Mouse (Mus musculus) c-Kit-positive CD71-positive TER-119-negative erythroid progenitor cells, embryonic 14.5 days (primary cell): ENCODE results near the gene Xlr3c.
"Not testable (repeated sequence)": the region's sequence is repeated elsewhere in the genome, so short reads cannot be mapped to it uniquely, and the experiment has no call there.

ENCODE experiments used
- DNase-seq: peaks from one replicate; pipeline ENCODE4 v3.0.0-alpha.2; 2013; ENCODE audit warnings: low read depth

Gene Xlr3c

GRCm38 (mm10) chrX:73265270-73265669 lies at the start of gene Xlr3c:
TSS of gene Xlr3c (minus strand) at chrX:73265390.
- not testable (repeated sequence) for DNase-seq

GRCm38 (mm10) chrX:73312522-73312921 lies 47.3 kb upstream of the Xlr3c start:
- DNase-seq: peak; percentile 9

GRCm38 (mm10) chrX:73295745-73296144 lies 30.6 kb upstream of the Xlr3c start:
- not testable (repeated sequence) for DNase-seq

GRCm38 (mm10) chrX:73292876-73293275 lies 27.7 kb upstream of the Xlr3c start, which contains the start of the genes Xlr5a and Xlr5c:
TSS of gene Xlr5a (minus strand) at chrX:73292976.
TSS of gene Xlr5c (minus strand) at chrX:73292976.
- DNase-seq: not testable (repeated sequence)

GRCm38 (mm10) chrX:73262428-73262827 lies 2.8 kb downstream of the Xlr3c start:
- DNase-seq: not testable (repeated sequence)

GRCm38 (mm10) chrX:73242821-73243325 lies 22.3 kb downstream of the Xlr3c start, which contains the start of gene Xlr4c:
TSS of gene Xlr4c (minus strand) at chrX:73243130.
- DNase-seq: not testable (repeated sequence)

- DNase-seq: peak; percentile 3
These were observed 35.9 kb downstream of the Xlr3c start for GRCm38 (mm10) chrX:73229288-73229687.

- peak; percentile 10 for DNase-seq
These were observed 36.5 kb downstream of the Xlr3c start for GRCm38 (mm10) chrX:73228606-73229214.

GRCm38 (mm10) chrX:73227914-73228605 lies 37.1 kb downstream of the Xlr3c start, which contains the start of gene F8a:
TSS of gene F8a (plus strand) at chrX:73228291.
- peak; percentile 50 for DNase-seq

GRCm38 (mm10) chrX:73225365-73225764 lies 39.8 kb downstream of the Xlr3c start:
- DNase-seq: no peak

GRCm38 (mm10) chrX:73213819-73214564 lies 51.2 kb downstream of the Xlr3c start, which contains the start of gene Xlr4b:
TSS of gene Xlr4b (plus strand) at chrX:73214333.
- DNase-seq: not testable (repeated sequence)
